In genomic region chr7:49332644-49333043, GRCm38 (mm10) we compare ENCODE assay signal across 16 mouse cellular contexts.
DNase-seq lines count a peak whose midpoint lies in the region; ATAC-seq lines count a peak whose summit lies in the region.
"Had no signal": no experiment of that assay in that cellular context is flagged by ENCODE, and none has a peak within 500 bp of the region (broad histone marks: within the 10 kb centered on the region; RNA-seq: fewer than 3 reads in every experiment).

No protein-coding gene starts in this region.

- 73% methylated on average over 7 of the region's 7 CpGs for WGBS in embryonic facial prominence, embryonic 13.5 days
- WGBS in embryonic facial prominence, embryonic 10.5 days, result 80% methylated on average over 7 of the region's 7 CpGs
- WGBS in neural tube, embryonic 13.5 days, result 84% methylated on average over 7 of the region's 7 CpGs
- WGBS in hindbrain, embryonic 13.5 days, result 83% methylated on average over 7 of the region's 7 CpGs

- no peak overlapping the region for H3K9ac ChIP-seq in embryonic facial prominence, embryonic 13.5 days
- H3K9ac ChIP-seq in neural tube, embryonic 13.5 days, result no peak overlapping the region
- H3K9ac ChIP-seq in hindbrain, embryonic 13.5 days, result no peak overlapping the region
- H3K9ac ChIP-seq: embryonic facial prominence, embryonic 12.5 days; heart, embryonic 15.5 days; limb, embryonic 13.5 days; liver, embryonic 15.5 days; midbrain, embryonic 13.5 days had no signal

- no peak for DNase-seq in embryonic facial prominence, embryonic 10.5 days (ENCODE audit: low spot score)
- no peak for DNase-seq in neural tube, embryonic 10.5 days (ENCODE audit: extremely low spot score, low spot score)
- DNase-seq in lung, postnatal 25 days (ENCODE audit: low spot score), result peak; percentile 62
- no peak for DNase-seq in kidney, postnatal 25 days
- DNase-seq: gastrocnemius, postnatal 14 days; kidney, adult 18-20 months; spleen, adult 18-20 months had no signal

- no peaks in the 10 kb centered on the region for H3K9me3 ChIP-seq in embryonic facial prominence, embryonic 13.5 days
- no peaks in the 10 kb centered on the region for H3K9me3 ChIP-seq in embryonic facial prominence, embryonic 10.5 days
- no peaks in the 10 kb centered on the region for H3K9me3 ChIP-seq in neural tube, embryonic 13.5 days
- H3K9me3 ChIP-seq in hindbrain, embryonic 13.5 days, result no peaks in the 10 kb centered on the region
- H3K9me3 ChIP-seq: embryonic facial prominence, embryonic 12.5 days; heart, embryonic 15.5 days; limb, embryonic 13.5 days; liver, embryonic 15.5 days; midbrain, embryonic 13.5 days had no signal

- peak overlapping the region; percentile 49; the same call in 1 of the 2 replicates for H3K27ac ChIP-seq in embryonic facial prominence, embryonic 13.5 days
- H3K27ac ChIP-seq in embryonic facial prominence, embryonic 10.5 days (replicated peaks), result no peak overlapping the region; the same call in 1 of the 2 replicates
- H3K27ac ChIP-seq in neural tube, embryonic 13.5 days (replicated peaks), result 0 out of 2 replicates have a peak overlapping the region, but pooled peaks have one; percentile 13
- H3K27ac ChIP-seq in hindbrain, embryonic 13.5 days, result no peak overlapping the region
- H3K27ac ChIP-seq: embryonic facial prominence, embryonic 12.5 days; kidney, postnatal 0 days; limb, embryonic 13.5 days; liver, embryonic 15.5 days; midbrain, embryonic 13.5 days had no signal

- no peaks in the 10 kb centered on the region for H3K27me3 ChIP-seq in embryonic facial prominence, embryonic 13.5 days
- no peaks in the 10 kb centered on the region for H3K27me3 ChIP-seq in embryonic facial prominence, embryonic 10.5 days (replicated peaks; ENCODE audit: low read depth, poor library complexity, severe bottlenecking)
- no peaks in the 10 kb centered on the region for H3K27me3 ChIP-seq in neural tube, embryonic 13.5 days
- no peaks in the 10 kb centered on the region for H3K27me3 ChIP-seq in hindbrain, embryonic 13.5 days
- H3K27me3 ChIP-seq: embryonic facial prominence, embryonic 12.5 days; heart, embryonic 15.5 days; limb, embryonic 13.5 days; liver, embryonic 15.5 days had no signal

- H3K4me1 ChIP-seq in embryonic facial prominence, embryonic 13.5 days, result peaks cover 41% of the 10 kb centered on the region
- peaks cover 50% of the 10 kb centered on the region for H3K4me1 ChIP-seq in embryonic facial prominence, embryonic 10.5 days
- peaks cover 57% of the 10 kb centered on the region for H3K4me1 ChIP-seq in neural tube, embryonic 13.5 days (replicated peaks)
- H3K4me1 ChIP-seq in hindbrain, embryonic 13.5 days (replicated peaks), result peaks cover 40% of the 10 kb centered on the region

- H3K4me3 ChIP-seq in embryonic facial prominence, embryonic 13.5 days, result no peak overlapping the region
- H3K4me3 ChIP-seq in embryonic facial prominence, embryonic 10.5 days, result no peak overlapping the region
- no peak overlapping the region for H3K4me3 ChIP-seq in neural tube, embryonic 13.5 days
- H3K4me3 ChIP-seq in hindbrain, embryonic 13.5 days, result no peak overlapping the region
- H3K4me3 ChIP-seq: embryonic facial prominence, embryonic 12.5 days; heart, embryonic 15.5 days; limb, embryonic 13.5 days; liver, embryonic 15.5 days; midbrain, embryonic 13.5 days had no signal

- ATAC-seq in embryonic facial prominence, embryonic 13.5 days (ENCODE audit: insufficient number of reproducible peaks, insufficient read depth, low FRiP score, low TSS enrichment, low read depth), result no peak
- ATAC-seq in neural tube, embryonic 13.5 days (ENCODE audit: low read depth), result no peak
- ATAC-seq in hindbrain, embryonic 13.5 days (ENCODE audit: low FRiP score), result no peak
- ATAC-seq: midbrain, embryonic 13.5 days had no signal

- H3K4me2 ChIP-seq in embryonic facial prominence, embryonic 13.5 days, result no peak overlapping the region
- H3K4me2 ChIP-seq in neural tube, embryonic 13.5 days, result no peak overlapping the region
- no peak overlapping the region for H3K4me2 ChIP-seq in hindbrain, embryonic 13.5 days
- H3K4me2 ChIP-seq: embryonic facial prominence, embryonic 12.5 days; heart, embryonic 15.5 days; limb, embryonic 13.5 days; liver, embryonic 15.5 days; midbrain, embryonic 13.5 days had no signal

- H3K36me3 ChIP-seq in embryonic facial prominence, embryonic 13.5 days, result no peaks in the 10 kb centered on the region
- no peaks in the 10 kb centered on the region for H3K36me3 ChIP-seq in embryonic facial prominence, embryonic 10.5 days (replicated peaks)
- H3K36me3 ChIP-seq in neural tube, embryonic 13.5 days, result no peaks in the 10 kb centered on the region
- H3K36me3 ChIP-seq in hindbrain, embryonic 13.5 days, result no peaks in the 10 kb centered on the region
- H3K36me3 ChIP-seq: embryonic facial prominence, embryonic 12.5 days; heart, embryonic 15.5 days; limb, embryonic 13.5 days; liver, embryonic 15.5 days; midbrain, embryonic 13.5 days had no signal

Comparison
In these comparisons a context has a peak if more than half of its experiments do, and no peak if none do; other contexts are left out.
1. H3K27ac ChIP-seq: peak in embryonic facial prominence, embryonic 13.5 days (single experiment) and neural tube, embryonic 13.5 days (single experiment); none in embryonic facial prominence, embryonic 10.5 days (single experiment) and hindbrain, embryonic 13.5 days (single experiment).